Mouse (Mus musculus) small intestine, adult 2 months (tissue): ENCODE measurements around the gene Krtap9-1. TPM values are rescaled to one million over a fixed set of nuclear protein-coding genes. Genes with fewer than 3 reads are reported as not detected.
"Not testable (repeated sequence)": the region's sequence is repeated elsewhere in the genome, so short reads cannot be mapped to it uniquely, and the experiment has no call there.

Experiments used
- H3K27ac ChIP-seq: fragments of 200-500 bp; 2 replicates; pipeline ENCODE4 v1.5.1; 2012; ENCODE audit warnings: low read depth, low read length, control low read depth, inconsistent platforms; ENCODE audit not compliant: insufficient read depth
- H3K27me3 ChIP-seq: fragments of 200-500 bp; 2 replicates; pipeline ENCODE4 v1.6.1; 2012; ENCODE audit warnings: mild to moderate bottlenecking, moderate library complexity, low read length, inconsistent platforms; ENCODE audit not compliant: control insufficient read depth, insufficient read depth
- H3K36me3 ChIP-seq: fragments of 200-500 bp; 2 replicates; pipeline ENCODE4 v1.6.1; 2012; ENCODE audit warnings: mild to moderate bottlenecking, low read length, control low read depth, inconsistent platforms; ENCODE audit not compliant: control insufficient read depth, insufficient read depth
- H3K4me1 ChIP-seq: fragments of 200-500 bp; 2 replicates; pipeline ENCODE4 v1.6.1; 2012; ENCODE audit warnings: low read length, inconsistent platforms, mixed read lengths; ENCODE audit not compliant: control insufficient read depth, insufficient read depth, insufficient read length
- H3K4me3 ChIP-seq: fragments of 200-500 bp; 2 replicates; pipeline ENCODE4 v1.5.1; 2012; ENCODE audit warnings: low read depth, mild to moderate bottlenecking, control low read depth, inconsistent platforms, low read length, moderate library complexity
- CTCF ChIP-seq: fragments of 200-500 bp; IDR thresholded peaks from 2 replicates; pipeline ENCODE4 v1.5.1; 2012; ENCODE audit warnings: low read depth, mild to moderate bottlenecking, control low read depth, inconsistent platforms, low read length, moderate library complexity, mixed read lengths; ENCODE audit not compliant: insufficient replicate concordance, insufficient read length; ENCODE audit errors: extremely low read depth
- POLR2A ChIP-seq: fragments of 200-500 bp; IDR thresholded peaks from 2 replicates; pipeline ENCODE4 v1.6.1; 2012; ENCODE audit warnings: low read depth, mild to moderate bottlenecking, control low read depth, inconsistent platforms, low read length, moderate library complexity
- WGBS: fragments of 180-500 bp; shearing (Covaris S2); methylation state at CpG from one replicate; pipeline ENCODE4 v1.1.7; 2018; 5-methylcytosine and 5-hydroxymethylcytosine counted together
- polyA plus RNA-seq: library from polyadenylated mRNA; depleted of rRNA; stranded (reverse); fragments of >200 nt; gene quantifications from 2 replicates; pipeline ENCODE4 v1.2.3, GENCODE M21; 2012; rRNA removed

Krtap9-1 gene
- polyA plus RNA-seq, result not detected in 2 replicates

DNA sequence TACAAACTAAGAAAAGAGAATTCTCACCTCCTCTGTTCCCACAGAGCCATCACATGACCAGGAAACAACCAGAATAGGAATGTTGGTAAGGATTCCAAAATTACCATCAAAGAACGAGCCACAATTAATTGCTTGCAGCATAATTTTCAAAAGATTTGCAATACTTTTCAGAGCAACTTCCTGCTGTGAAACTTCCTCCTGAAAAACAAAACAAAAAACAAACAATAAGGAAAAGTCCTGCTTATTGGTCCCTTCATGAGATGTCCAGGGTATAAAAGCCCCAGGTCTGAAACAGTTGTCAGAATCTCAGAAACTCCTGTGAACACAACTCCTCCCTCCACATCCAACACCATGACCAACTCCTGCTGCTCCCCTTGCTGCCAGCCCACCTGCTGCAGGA, at the start of gene Krtap9-1:
Gene Krtap9-1, plus strand, starts transcription at position 301 of the 400 bp plus-strand sequence.
- WGBS, result 72% methylated on average over 1 of the region's 1 CpGs
- not testable (repeated sequence) for H3K27me3 ChIP-seq, H3K4me3 ChIP-seq, H3K27ac ChIP-seq, H3K4me1 ChIP-seq, H3K36me3 ChIP-seq

DNA sequence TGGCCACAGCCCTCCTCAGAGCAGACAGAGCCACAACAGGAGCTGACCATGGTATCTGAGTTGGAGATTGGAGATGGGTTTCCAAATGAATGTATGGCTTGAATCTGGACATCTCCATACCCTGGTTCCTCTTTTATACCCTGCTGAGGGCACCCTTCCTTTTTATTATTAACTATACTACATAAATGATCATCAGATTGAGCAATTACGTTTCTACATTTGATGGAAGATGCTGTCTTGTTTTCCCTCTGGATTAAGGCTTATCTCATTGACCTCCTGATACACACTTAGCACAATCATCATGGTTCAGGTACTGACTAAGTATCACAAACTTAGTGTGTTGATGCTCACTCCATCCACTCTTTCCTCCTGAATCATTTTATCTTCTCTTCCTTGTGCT, 35.2 kb upstream of the Krtap9-1 start, which contains the start of gene 2300003K06Rik:
Gene 2300003K06Rik, minus strand, starts transcription at position 101 of the 400 bp plus-strand sequence.
- WGBS, result 50% methylated on average over 1 of the region's 1 CpGs
- Histone ChIP-seq H3K4me3 (no peak within 1 kb of the TSS), H3K27me3 (no peaks in the 10 kb centered on the region), H3K4me1 (no peaks in the 10 kb centered on the region), H3K36me3 (no peaks in the 10 kb centered on the region), H3K27ac (no peak within 1 kb of the TSS)
- TF ChIP-seq POLR2A (no peak), CTCF (no peak)

DNA sequence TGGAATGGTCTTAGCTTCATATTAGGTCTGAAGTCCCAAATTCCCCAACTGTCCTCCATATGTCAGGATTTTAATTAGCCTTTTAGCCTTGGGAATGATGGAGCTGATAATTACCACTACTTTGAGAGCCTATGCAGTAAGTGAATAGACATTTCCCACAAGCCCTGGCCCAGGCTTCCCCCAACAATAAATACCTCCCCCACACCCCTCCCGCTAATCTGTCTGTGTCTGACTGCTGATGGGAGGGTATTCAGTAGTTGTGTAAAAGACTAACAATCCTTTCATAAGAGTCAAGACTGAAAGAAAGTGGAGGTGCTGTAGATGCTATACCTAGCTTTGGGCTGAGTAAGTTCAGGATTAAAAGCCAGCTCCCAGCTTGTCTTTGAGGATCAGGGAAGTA, 31.0 kb upstream of the Krtap9-1 start:
- Histone ChIP-seq H3K4me3 (no peak overlapping the region), H3K27me3 (no peaks in the 10 kb centered on the region), H3K4me1 (no peaks in the 10 kb centered on the region), H3K27ac (no peak overlapping the region), H3K36me3 (no peaks in the 10 kb centered on the region)
- TF ChIP-seq CTCF (no peak), POLR2A (no peak)
- 74% methylated on average over 1 of the region's 1 CpGs for WGBS

DNA sequence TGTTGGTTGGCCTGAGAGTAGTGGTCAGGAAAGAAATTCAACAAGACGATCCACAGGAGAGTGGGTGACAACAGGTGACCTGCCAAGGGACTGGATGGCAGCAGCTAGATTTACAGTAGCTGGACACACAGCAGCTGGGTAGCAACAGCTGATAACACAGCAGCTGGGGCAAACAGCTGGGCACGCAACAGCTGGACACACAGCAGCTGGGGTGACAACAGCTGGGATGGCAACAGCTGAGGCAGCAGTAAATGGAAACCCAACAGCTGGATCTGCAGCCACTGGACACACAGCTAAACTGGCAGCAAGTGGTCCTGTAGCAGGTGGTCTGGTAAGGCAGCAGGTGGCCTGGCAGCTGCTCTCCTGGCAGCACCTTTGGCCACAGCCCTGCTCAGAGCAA, 26.4 kb upstream of the Krtap9-1 start:
- Histone ChIP-seq H3K27me3 (no peaks in the 10 kb centered on the region), H3K36me3 (no peaks in the 10 kb centered on the region), H3K27ac (no peak overlapping the region), H3K4me1 (no peaks in the 10 kb centered on the region), H3K4me3 (no peak overlapping the region)
- WGBS, result 82% methylated on average over 2 of the region's 2 CpGs
- TF ChIP-seq CTCF (no peak), POLR2A (no peak)

DNA sequence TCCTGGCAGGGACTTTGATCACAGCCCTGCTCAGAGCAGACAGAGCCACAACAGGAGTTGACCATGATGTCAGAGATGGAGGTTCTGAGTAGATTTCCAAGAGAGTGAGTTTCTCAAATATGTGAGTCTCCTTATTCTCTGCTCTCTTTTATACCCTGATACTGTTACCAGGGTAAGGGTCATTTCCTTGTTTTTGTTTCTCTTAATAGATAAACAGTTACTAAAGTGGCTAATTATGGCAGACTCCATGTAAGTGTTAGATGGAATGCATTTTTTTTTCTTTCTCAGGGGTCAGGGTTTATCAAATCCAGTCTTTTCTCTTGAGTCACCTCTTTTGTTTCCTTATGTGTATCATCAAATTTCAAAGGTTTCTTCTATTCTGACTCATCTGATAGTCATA, 21.7 kb upstream of the Krtap9-1 start, which contains the start of gene Krtap4-16:
Gene Krtap4-16, minus strand, starts transcription at position 101 of the 400 bp plus-strand sequence.
- no peak within 1 kb of the TSS for H3K4me3 ChIP-seq
- TF ChIP-seq POLR2A (no peak), CTCF (no peak)

DNA sequence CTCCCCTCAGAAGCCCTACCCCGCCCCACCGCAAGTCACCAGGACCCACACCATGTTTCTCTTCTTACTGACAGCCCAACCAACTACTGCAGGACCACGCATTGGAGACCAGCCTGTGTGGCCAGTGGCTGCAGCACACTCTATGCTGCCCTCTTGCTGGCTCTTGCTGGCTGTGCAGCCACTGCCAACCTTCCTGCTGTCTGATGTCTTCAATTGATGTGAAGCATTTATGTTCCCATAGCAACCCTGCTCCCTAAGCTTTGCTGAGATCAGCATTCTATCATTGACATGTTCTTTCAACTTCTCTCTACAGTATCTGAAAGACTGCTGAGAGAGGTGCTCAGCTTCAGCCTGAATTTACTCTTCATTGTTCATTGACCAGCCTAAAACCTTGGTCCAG, 19.1 kb upstream of the Krtap9-1 start:
- Histone ChIP-seq H3K4me3 (no peak overlapping the region), H3K36me3 (no peaks in the 10 kb centered on the region), H3K27ac (no peak overlapping the region), H3K4me1 (no peaks in the 10 kb centered on the region), H3K27me3 (no peaks in the 10 kb centered on the region)
- 65% methylated on average over 3 of the region's 3 CpGs for WGBS
- no peak for TF ChIP-seq CTCF
- TF ChIP-seq POLR2A, result no peak

More for the DNA sequence above, 21.7 kb upstream of the Krtap9-1 start, which contains the start of gene Krtap4-16:
- Histone ChIP-seq H3K4me1 (no peaks in the 10 kb centered on the region), H3K27me3 (no peaks in the 10 kb centered on the region), H3K36me3 (no peaks in the 10 kb centered on the region), H3K27ac (no peak within 1 kb of the TSS)

DNA sequence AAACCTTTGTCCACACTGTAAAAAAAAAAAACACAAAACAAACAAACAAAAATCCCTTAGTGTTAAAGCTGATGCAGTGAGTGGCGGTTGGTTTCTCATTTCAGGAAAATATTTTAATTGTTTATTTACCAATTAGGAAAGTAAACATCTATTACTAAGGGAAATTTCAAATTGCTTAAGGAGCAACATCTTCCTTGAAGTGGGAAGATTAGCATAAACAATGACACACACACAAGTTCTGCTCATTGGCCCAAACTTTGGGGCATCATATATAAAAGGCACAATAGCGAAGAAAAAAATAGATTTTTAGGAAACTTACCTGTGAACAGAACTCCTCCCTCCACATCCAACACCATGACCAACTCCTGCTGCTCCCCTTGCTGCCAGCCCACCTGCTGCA, 15.6 kb upstream of the Krtap9-1 start, which contains the start of gene Gm11568:
Gene Gm11568, plus strand, starts transcription at position 301 of the 400 bp plus-strand sequence.
- Histone ChIP-seq H3K36me3 (no peaks in the 10 kb centered on the region), H3K27me3 (no peaks in the 10 kb centered on the region), H3K27ac (no peak within 1 kb of the TSS), H3K4me1 (no peaks in the 10 kb centered on the region), H3K4me3 (no peak within 1 kb of the TSS)
- TF ChIP-seq POLR2A (no peak), CTCF (no peak)
- WGBS, result 80% methylated on average over 2 of the region's 2 CpGs

DNA sequence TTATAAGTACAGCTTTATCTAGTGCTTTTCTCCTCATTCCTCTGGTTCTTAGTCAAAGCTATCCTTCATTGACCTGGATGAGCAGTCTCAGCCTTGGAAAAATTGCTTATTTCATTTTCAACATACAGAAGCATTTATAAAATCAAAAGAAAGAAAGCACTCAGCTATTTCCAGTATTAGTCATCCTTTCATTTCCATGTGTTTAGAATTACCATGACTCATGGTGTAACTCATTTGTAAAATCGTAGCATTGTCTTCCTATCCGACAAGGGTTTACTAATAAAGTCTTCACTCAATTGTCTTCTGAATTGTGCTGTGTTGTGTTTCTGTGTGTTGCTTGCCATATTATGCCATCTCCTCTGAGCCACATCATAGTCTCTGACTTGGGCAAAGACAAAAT, 14.4 kb upstream of the Krtap9-1 start:
- Histone ChIP-seq H3K36me3 (no peaks in the 10 kb centered on the region), H3K27ac (no peak overlapping the region)
- 53% methylated on average over 2 of the region's 2 CpGs for WGBS

DNA sequence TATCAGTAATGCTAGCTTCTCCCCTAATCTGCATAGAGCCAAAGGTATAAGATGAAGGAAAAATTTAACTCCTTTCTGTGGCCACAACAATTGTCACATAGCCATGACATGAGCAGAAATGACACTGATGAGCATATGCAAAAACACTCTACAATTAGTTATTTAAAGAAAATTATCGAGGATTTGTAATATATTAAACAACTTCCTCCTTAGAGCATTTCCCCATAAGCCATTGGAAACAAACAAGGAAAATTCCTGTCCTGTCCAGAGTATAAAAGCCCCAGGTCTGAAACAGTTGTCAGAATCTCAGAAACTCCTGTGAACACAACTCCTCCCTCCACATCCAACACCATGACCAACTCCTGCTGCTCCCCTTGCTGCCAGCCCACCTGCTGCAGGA, 9.0 kb upstream of the Krtap9-1 start, which contains the start of gene Gm11559:
Gene Gm11559, plus strand, starts transcription at position 301 of the 400 bp plus-strand sequence.
- WGBS, result 38% methylated on average over 1 of the region's 1 CpGs
- not testable (repeated sequence) for H3K36me3 ChIP-seq, H3K4me1 ChIP-seq, H3K4me3 ChIP-seq, H3K27me3 ChIP-seq, H3K27ac ChIP-seq

More for the DNA sequence above, 14.4 kb upstream of the Krtap9-1 start:
- Histone ChIP-seq H3K4me3 (no peak overlapping the region), H3K4me1 (no peaks in the 10 kb centered on the region), H3K27me3 (no peaks in the 10 kb centered on the region)
- TF ChIP-seq CTCF, result no peak
- TF ChIP-seq POLR2A, result no peak

DNA sequence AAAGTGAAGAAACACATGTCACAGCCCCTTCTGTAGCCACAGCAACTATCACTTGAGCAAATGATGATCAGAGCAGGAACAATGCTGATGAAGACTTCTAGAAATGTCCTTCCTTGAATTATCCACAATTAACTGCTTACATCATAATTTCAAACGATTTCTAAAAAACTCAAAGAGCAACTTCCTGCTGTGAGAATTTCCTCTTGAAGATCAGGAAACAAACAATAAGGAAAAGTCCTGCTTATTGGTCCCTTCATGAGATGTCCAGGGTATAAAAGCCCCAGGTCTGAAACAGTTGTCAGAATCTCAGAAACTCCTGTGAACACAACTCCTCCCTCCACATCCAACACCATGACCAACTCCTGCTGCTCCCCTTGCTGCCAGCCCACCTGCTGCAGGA, 5.7 kb downstream of the Krtap9-1 start, which contains the start of gene Gm11567:
Gene Gm11567, plus strand, starts transcription at position 301 of the 400 bp plus-strand sequence.
- H3K27ac ChIP-seq, H3K36me3 ChIP-seq, H3K27me3 ChIP-seq, H3K4me3 ChIP-seq, H3K4me1 ChIP-seq: not testable (repeated sequence)
- 13% methylated on average over 1 of the region's 1 CpGs for WGBS
